14 mouse cellular contexts compared by ENCODE assay signal in the genomic region with DNA sequence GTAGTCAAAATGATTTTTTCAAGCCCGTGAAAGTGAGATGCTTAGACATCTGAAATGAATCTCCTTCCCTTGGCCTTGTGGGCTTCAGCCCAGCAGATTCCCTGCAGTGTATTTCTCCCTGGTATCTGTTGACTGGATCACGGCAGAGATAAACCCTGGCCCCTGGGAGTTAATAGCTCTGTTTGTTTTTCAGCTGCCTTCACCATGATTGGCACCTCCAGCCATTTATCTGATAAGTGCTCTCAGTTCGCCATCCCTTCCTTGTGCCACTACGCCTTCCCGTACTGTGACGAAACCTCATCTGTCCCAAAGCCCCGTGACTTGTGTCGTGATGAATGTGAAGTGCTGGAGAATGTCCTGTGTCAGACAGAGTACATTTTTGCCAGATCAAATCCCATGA.
A peak's percentile ranks its signal among the peaks of the same experiment; 100 is the strongest.
DNase-seq lines count a peak whose midpoint lies in the region; TF ChIP-seq lines count a peak whose summit lies in the region.
"Had no signal": no experiment of that assay in that cellular context is flagged by ENCODE, and none has a peak within 500 bp of the region (broad histone marks: within the 10 kb centered on the region; RNA-seq: fewer than 3 reads in every experiment).

No protein-coding gene starts in this region.

- no peak for TF ChIP-seq CTCF in brain, embryonic 14.5 days (IDR thresholded peaks at IDR 0.05; ENCODE audit: borderline replicate concordance, extremely low read depth, insufficient read depth, insufficient read length)

- peak; percentile 40 for DNase-seq in adrenal gland, adult 2 months
- DNase-seq in adrenal gland, postnatal 10 days, result no peak
- DNase-seq in adrenal gland, postnatal 14 days, result peak; percentile 41
- DNase-seq in adrenal gland, adult 18-20 months (ENCODE audit: low spot score in 2 of 2), result no peak
- DNase-seq in adrenal gland, postnatal 36 days, result peak; percentile 23
- peak; percentile 12 for DNase-seq in brain, embryonic 14.5 days (ENCODE audit: low read depth)
- DNase-seq in kidney, adult 11 months, result no peak
- DNase-seq: cerebellum, adult 11 months; cerebellum, adult 18-20 months; cerebellum, adult 8-10 months; cerebellum, adult 9-11 months; cerebellum, postnatal 14 days; cerebellum, postnatal 36 days; embryo, embryonic 11 days had no signal

- TF ChIP-seq POLR2A in brain, embryonic 14.5 days (IDR thresholded peaks at IDR 0.05; ENCODE audit: borderline replicate concordance, extremely low read depth, insufficient read depth, insufficient read length, poor library complexity, severe bottlenecking), result no peak

Comparison
In these comparisons a context has a peak if more than half of its experiments do, and no peak if none do; other contexts are left out.
1. DNase-seq: peak in adrenal gland, adult 2 months (single experiment), adrenal gland, postnatal 14 days (single experiment), adrenal gland, postnatal 36 days (2 of 2) and brain, embryonic 14.5 days (single experiment); none in adrenal gland, postnatal 10 days (single experiment), adrenal gland, adult 18-20 months (0 of 2) and kidney, adult 11 months (single experiment).